Mouse (Mus musculus) spleen, adult 2 months (tissue): ENCODE results near the gene Prickle1.

Source experiments
- CTCF ChIP-seq: fragments of 200-500 bp; IDR thresholded peaks from 2 replicates; pipeline ENCODE4 v1.5.1; 2011; ENCODE audit warnings: mild to moderate bottlenecking, inconsistent platforms; ENCODE audit not compliant: insufficient read depth, insufficient read length, insufficient replicate concordance; ENCODE audit errors: extremely low read depth
- POLR2A ChIP-seq: fragments of 200-500 bp; IDR thresholded peaks from 2 replicates; pipeline ENCODE4 v1.6.1; 2011; ENCODE audit warnings: low read depth, low read length, inconsistent platforms

GRCm38 (mm10) chr15:93611536-93612300 lies 16.0 kb upstream of the Prickle1 start:
- no peak for TF ChIP-seq CTCF
- no peak for TF ChIP-seq POLR2A
